Mouse (Mus musculus): Measurements from ENCODE around the gene Rev1. TPM values are rescaled to one million over a fixed set of nuclear protein-coding genes. Genes with fewer than 3 reads are reported as not detected.

The Rev1 gene
- polyA plus RNA-seq, 1 experiment from 2014 or later, result 36.3 TPM

DNA sequence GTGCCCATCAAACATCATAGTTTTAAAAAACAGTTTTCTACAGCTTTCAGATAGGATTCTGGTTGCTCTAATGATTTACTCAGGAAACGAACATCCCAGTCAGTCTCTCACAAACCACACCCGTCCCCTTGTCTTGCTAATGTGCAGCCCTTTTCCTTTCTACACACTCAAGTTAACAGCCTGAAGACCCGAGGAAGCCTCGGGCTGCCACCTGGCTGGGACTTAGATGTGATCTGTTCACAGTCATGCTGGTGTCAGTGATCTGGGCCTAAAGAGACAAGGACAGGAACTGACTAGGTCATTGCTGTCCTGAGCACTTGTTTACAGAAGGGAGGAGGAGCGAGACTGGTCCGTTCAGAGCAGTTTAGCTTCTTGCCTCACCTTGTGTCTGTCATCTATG lies 71.2 kb downstream of the Rev1 start:
- Histone ChIP-seq H3K4me2 (no peak overlapping the region), H3K4me1 (replicated peaks) (no peaks in the 10 kb centered on the region), H3K9ac (no peak overlapping the region), H3K4me3 (no peak overlapping the region), H3K27ac (replicated peaks) (no peak overlapping the region), H3K36me3 (peaks cover 77% of the 10 kb centered on the region), H3K27me3 (no peaks in the 10 kb centered on the region), H3K9me3 (no peaks in the 10 kb centered on the region)
- no peak for ATAC-seq (ENCODE audit: low FRiP score, low read depth)
- 80% methylated on average over 6 of the region's 6 CpGs for WGBS

GRCm38 (mm10) chr1:38055176-38055575 lies 74.4 kb downstream of the Rev1 start:
- Histone ChIP-seq H3K36me3 (peaks cover 83% of the 10 kb centered on the region), H3K27ac (replicated peaks) (no peak overlapping the region), H3K4me3 (no peak overlapping the region), H3K27me3 (no peaks in the 10 kb centered on the region), H3K4me1 (replicated peaks) (no peaks in the 10 kb centered on the region), H3K9ac (no peak overlapping the region), H3K4me2 (no peak overlapping the region), H3K9me3 (no peaks in the 10 kb centered on the region)
- WGBS, result 91% methylated on average over 5 of the region's 5 CpGs
- no peak for ATAC-seq (ENCODE audit: low FRiP score, low read depth)

DNA sequence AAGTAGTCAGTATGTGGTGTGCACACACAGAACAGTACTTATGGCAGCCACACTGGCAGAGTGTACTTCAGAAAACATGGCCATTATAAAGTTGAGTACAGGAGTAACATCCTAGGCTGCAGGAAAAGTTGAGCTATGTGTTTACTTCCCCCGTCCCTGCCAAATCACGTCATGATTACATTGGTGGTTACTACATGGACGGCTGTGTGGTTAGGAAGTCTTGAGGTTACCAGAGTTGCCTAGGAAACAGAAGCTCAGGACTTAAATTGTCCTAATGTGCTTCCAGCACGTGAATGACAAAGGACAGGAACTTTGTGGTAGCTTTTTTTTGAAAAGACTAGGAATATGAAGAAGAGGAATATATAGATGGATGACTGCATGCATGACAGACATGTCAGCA lies 80.0 kb downstream of the Rev1 start:
- H3K4me3 ChIP-seq, result no peak overlapping the region
- 62% methylated on average over 4 of the region's 4 CpGs for WGBS
- H3K4me2 ChIP-seq, result no peak overlapping the region
- H3K36me3 ChIP-seq, result peaks cover 93% of the 10 kb centered on the region
- ATAC-seq (ENCODE audit: low FRiP score, low read depth), result no peak
- no peaks in the 10 kb centered on the region for H3K9me3 ChIP-seq
- H3K4me1 ChIP-seq (replicated peaks), result no peaks in the 10 kb centered on the region
- H3K9ac ChIP-seq, result no peak overlapping the region
- H3K27me3 ChIP-seq, result no peaks in the 10 kb centered on the region
- H3K27ac ChIP-seq (replicated peaks), result no peak overlapping the region

GRCm38 (mm10) chr1:38048121-38048520 lies 81.5 kb downstream of the Rev1 start:
- H3K36me3 ChIP-seq, result peaks cover 81% of the 10 kb centered on the region
- H3K27ac ChIP-seq (replicated peaks), result no peak overlapping the region
- no peaks in the 10 kb centered on the region for H3K4me1 ChIP-seq (replicated peaks)
- no peaks in the 10 kb centered on the region for H3K27me3 ChIP-seq
- H3K4me2 ChIP-seq, result no peak overlapping the region
- no peaks in the 10 kb centered on the region for H3K9me3 ChIP-seq
- H3K9ac ChIP-seq, result no peak overlapping the region
- ATAC-seq (ENCODE audit: low FRiP score, low read depth), result no peak
- H3K4me3 ChIP-seq, result no peak overlapping the region
- WGBS, result 93% methylated on average over 3 of the region's 3 CpGs

GRCm38 (mm10) chr1:38038898-38039297 lies 90.7 kb downstream of the Rev1 start:
- H3K27me3 ChIP-seq, result no peaks in the 10 kb centered on the region
- H3K4me1 ChIP-seq (replicated peaks), result no peaks in the 10 kb centered on the region
- no peaks in the 10 kb centered on the region for H3K9me3 ChIP-seq
- no peak for ATAC-seq (ENCODE audit: low FRiP score, low read depth)
- H3K27ac ChIP-seq (replicated peaks), result no peak overlapping the region
- H3K36me3 ChIP-seq, result peaks cover 71% of the 10 kb centered on the region
- no peak overlapping the region for H3K4me2 ChIP-seq
- no peak overlapping the region for H3K4me3 ChIP-seq
- no peak overlapping the region for H3K9ac ChIP-seq
- WGBS, result 97% methylated on average over 2 of the region's 2 CpGs

- Histone ChIP-seq H3K4me1 (replicated peaks) (no peaks in the 10 kb centered on the region), H3K36me3 (peaks cover 80% of the 10 kb centered on the region), H3K27me3 (no peaks in the 10 kb centered on the region), H3K4me2 (no peak overlapping the region), H3K9ac (no peak overlapping the region), H3K9me3 (no peaks in the 10 kb centered on the region), H3K27ac (replicated peaks) (no peak overlapping the region), H3K4me3 (no peak overlapping the region)
- no peak for ATAC-seq (ENCODE audit: low FRiP score, low read depth)
- 94% methylated on average over 5 of the region's 5 CpGs for WGBS
Measured at GRCm38 (mm10) chr1:38037375-38037774, 92.2 kb downstream of the Rev1 start.

DNA sequence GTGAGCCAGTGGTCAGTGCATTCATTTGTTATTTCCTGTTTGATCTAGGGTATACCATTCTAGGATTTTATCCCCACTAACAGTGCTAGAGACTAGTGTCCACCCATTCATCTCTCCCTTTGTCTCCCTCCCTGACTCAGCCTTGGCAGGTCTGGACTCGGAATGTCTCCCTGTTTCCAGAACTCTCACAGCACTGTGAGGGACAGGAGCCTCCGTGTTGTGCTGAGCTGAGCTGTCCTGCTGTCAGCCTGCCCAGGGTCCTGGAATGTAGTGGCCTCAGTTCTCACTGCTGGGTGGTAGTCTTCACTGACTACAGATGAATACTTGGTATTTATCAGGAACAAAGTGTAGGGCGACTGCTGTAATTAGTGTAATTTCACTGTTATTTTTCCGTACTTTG lies 94.1 kb downstream of the Rev1 start:
- H3K9ac ChIP-seq, result no peak overlapping the region
- ATAC-seq (ENCODE audit: low FRiP score, low read depth), result no peak
- 93% methylated on average over 4 of the region's 4 CpGs for WGBS
- no peaks in the 10 kb centered on the region for H3K4me1 ChIP-seq (replicated peaks)
- no peak overlapping the region for H3K4me3 ChIP-seq
- H3K9me3 ChIP-seq, result no peaks in the 10 kb centered on the region
- H3K4me2 ChIP-seq, result no peak overlapping the region
- peaks cover 69% of the 10 kb centered on the region for H3K36me3 ChIP-seq
- H3K27ac ChIP-seq (replicated peaks), result no peak overlapping the region
- no peaks in the 10 kb centered on the region for H3K27me3 ChIP-seq

DNA sequence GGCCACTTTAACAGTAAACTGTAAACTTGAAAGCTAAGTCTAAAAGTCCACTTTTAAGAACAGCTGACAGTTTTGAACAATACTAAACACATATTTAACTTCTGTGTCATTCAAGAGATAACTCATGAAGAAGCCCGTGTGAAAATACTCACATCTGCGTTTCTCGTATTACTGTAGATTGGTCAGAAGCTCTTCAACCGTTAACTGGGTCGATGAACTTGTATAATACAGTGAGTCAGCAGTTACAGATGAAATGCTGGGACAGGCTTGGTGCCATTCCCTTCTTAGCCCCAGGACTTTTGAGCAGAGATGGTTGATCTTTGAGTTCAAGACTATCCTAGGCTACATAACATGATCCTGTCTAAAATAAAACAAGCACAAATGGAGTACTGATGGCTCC lies 98.2 kb downstream of the Rev1 start:
- Histone ChIP-seq H3K9ac (no peak overlapping the region), H3K9me3 (no peaks in the 10 kb centered on the region), H3K36me3 (peaks cover 37% of the 10 kb centered on the region), H3K27ac (replicated peaks) (no peak overlapping the region), H3K4me3 (no peak overlapping the region), H3K27me3 (no peaks in the 10 kb centered on the region), H3K4me2 (no peak overlapping the region), H3K4me1 (replicated peaks) (no peaks in the 10 kb centered on the region)
- no peak for ATAC-seq (ENCODE audit: low FRiP score, low read depth)
- WGBS, result 93% methylated on average over 5 of the region's 5 CpGs

- Histone ChIP-seq H3K4me3 (no peak overlapping the region), H3K9me3 (no peaks in the 10 kb centered on the region), H3K36me3 (peaks cover 28% of the 10 kb centered on the region), H3K9ac (no peak overlapping the region), H3K4me2 (no peak overlapping the region), H3K27me3 (no peaks in the 10 kb centered on the region), H3K27ac (replicated peaks) (no peak overlapping the region), H3K4me1 (replicated peaks) (no peaks in the 10 kb centered on the region)
- WGBS, result 96% methylated on average over 7 of the region's 7 CpGs
- no peak for ATAC-seq (ENCODE audit: low FRiP score, low read depth)
Measured at GRCm38 (mm10) chr1:38027301-38027700, 102.3 kb downstream of the Rev1 start.

DNA sequence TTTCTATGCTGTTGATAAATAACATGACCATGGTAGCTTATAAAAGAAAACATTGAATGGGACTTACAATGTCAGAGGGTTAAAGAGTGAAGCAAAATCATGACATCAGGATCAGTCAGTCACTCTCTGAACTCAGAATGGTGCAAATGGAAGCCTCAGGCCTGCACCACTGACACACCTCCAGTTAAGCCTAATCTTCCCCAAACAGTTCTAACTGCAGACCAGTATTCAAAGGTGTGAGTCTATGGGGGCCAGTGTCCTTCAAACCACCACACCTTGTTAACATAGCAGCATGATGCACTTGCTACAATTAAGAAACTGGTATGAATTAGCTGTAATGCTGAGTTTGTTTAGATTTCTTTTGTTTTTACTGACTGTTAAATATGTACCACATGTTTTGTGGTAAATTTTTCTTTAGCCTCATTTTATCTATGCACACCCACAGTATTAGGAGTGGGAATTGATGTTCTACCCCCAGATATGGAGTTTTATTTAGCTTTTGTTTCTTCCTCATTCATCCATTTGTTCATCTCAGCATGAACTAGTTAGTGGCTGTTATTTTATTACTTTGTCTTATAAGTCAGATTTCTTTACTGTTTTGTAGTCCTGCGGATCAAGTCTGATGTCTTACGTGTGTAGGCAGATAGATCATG lies 114.9 kb downstream of the Rev1 start:
- Histone ChIP-seq H3K4me2 (no peak overlapping the region), H3K4me3 (no peak overlapping the region), H3K9me3 (no peaks in the 10 kb centered on the region), H3K36me3 (peaks cover 18% of the 10 kb centered on the region), H3K27ac (replicated peaks) (no peak overlapping the region), H3K27me3 (no peaks in the 10 kb centered on the region), H3K9ac (no peak overlapping the region), H3K4me1 (replicated peaks) (no peaks in the 10 kb centered on the region)
- ATAC-seq (ENCODE audit: low FRiP score, low read depth), result no peak
- WGBS, result 93% methylated on average over 2 of the region's 2 CpGs

DNA sequence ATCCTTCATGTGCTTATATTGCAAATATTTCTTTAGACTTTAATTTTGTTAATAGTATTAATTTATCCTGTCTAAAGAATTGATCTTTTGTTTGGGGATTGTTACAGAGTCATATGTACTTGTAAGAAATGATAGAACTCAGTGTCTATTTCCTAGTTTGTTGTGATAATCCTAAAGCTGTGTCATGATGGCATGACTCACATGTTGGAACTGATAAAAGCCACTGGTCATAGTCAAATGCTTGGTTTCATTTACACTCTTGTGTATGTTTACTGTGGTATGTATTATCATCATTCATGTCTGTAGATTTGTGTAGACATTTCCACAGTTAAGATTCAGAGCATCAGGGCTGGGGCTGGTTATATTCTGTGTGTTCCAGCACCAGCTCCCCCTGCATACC lies 117.1 kb downstream of the Rev1 start:
- Histone ChIP-seq H3K36me3 (no peaks in the 10 kb centered on the region), H3K9me3 (no peaks in the 10 kb centered on the region), H3K4me3 (no peak overlapping the region), H3K27me3 (no peaks in the 10 kb centered on the region), H3K4me1 (replicated peaks) (no peaks in the 10 kb centered on the region), H3K9ac (no peak overlapping the region), H3K4me2 (no peak overlapping the region), H3K27ac (replicated peaks) (no peak overlapping the region)
- ATAC-seq (ENCODE audit: low FRiP score, low read depth), result no peak

- H3K9ac ChIP-seq, result no peak overlapping the region
- no peak overlapping the region for H3K4me3 ChIP-seq
- no peak for ATAC-seq (ENCODE audit: low FRiP score, low read depth)
- no peaks in the 10 kb centered on the region for H3K27me3 ChIP-seq
- WGBS, result 89% methylated on average over 3 of the region's 3 CpGs
- H3K4me2 ChIP-seq, result no peak overlapping the region
- H3K27ac ChIP-seq (replicated peaks), result no peak overlapping the region
- no peaks in the 10 kb centered on the region for H3K9me3 ChIP-seq
- H3K36me3 ChIP-seq, result no peaks in the 10 kb centered on the region
- no peaks in the 10 kb centered on the region for H3K4me1 ChIP-seq (replicated peaks)
Measured at GRCm38 (mm10) chr1:38012104-38012503, 117.5 kb downstream of the Rev1 start.

GRCm38 (mm10) chr1:38011647-38012046 lies 118.0 kb downstream of the Rev1 start:
- Histone ChIP-seq H3K4me2 (no peak overlapping the region), H3K36me3 (no peaks in the 10 kb centered on the region), H3K27ac (replicated peaks) (no peak overlapping the region), H3K4me1 (replicated peaks) (no peaks in the 10 kb centered on the region), H3K9me3 (no peaks in the 10 kb centered on the region), H3K9ac (no peak overlapping the region), H3K4me3 (no peak overlapping the region), H3K27me3 (no peaks in the 10 kb centered on the region)
- no peak for ATAC-seq (ENCODE audit: low FRiP score, low read depth)
- 82% methylated on average over 6 of the region's 6 CpGs for WGBS

Measured in hindbrain, embryonic 15.5 days (tissue).